In the genomic region with DNA sequence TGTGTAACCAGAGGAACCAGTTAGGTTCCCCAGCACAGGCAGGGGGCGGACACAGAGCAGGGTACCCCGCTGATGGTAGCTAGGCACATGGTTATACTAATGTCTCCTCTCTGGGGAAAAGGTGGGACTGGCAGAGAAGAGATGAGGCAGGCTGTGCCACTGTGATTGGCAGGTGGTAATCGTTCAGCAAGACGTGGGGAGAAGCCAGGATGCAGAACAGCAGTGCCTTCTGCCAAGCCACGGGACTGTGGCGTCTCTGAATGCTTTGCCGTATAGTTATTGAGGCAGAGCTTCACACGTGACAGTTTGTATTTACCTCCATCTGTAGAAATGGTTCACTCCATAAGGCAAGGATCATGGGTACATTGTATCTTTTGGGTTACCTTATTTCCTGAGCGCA, we compare ENCODE assay signal across 16 mouse cellular contexts. TPM values are rescaled to one million over a fixed set of nuclear protein-coding genes. Genes with fewer than 3 reads are reported as not detected.
DNase-seq lines count a peak whose midpoint lies in the region; ATAC-seq and TF ChIP-seq lines count a peak whose summit lies in the region.
"Had no signal": no experiment of that assay in that cellular context is flagged by ENCODE, and none has a peak within 500 bp of the region (broad histone marks: within the 10 kb centered on the region; RNA-seq: fewer than 3 reads in every experiment).

No protein-coding gene starts in this region.

- TF ChIP-seq CTCF in midbrain, postnatal 0 days (IDR thresholded peaks at IDR 0.05): no peak
- no peak for TF ChIP-seq CTCF in forebrain, postnatal 0 days (IDR thresholded peaks at IDR 0.05; ENCODE audit: low read depth)

- H3K4me2 ChIP-seq in forebrain, embryonic 13.5 days: no peak overlapping the region
- H3K4me2 ChIP-seq in forebrain, embryonic 11.5 days (ENCODE audit: low read depth, low read length, severe bottlenecking): no peak overlapping the region
- H3K4me2 ChIP-seq in midbrain, postnatal 0 days (ENCODE audit: low read depth, low read length, poor library complexity, severe bottlenecking): no peak overlapping the region
- H3K4me2 ChIP-seq in midbrain, embryonic 15.5 days: no peak overlapping the region
- no peak overlapping the region for H3K4me2 ChIP-seq in forebrain, postnatal 0 days (ENCODE audit: low read depth)
- H3K4me2 ChIP-seq: liver, embryonic 12.5 days; lung, embryonic 15.5 days; neural tube, embryonic 12.5 days had no signal

- H3K9ac ChIP-seq in forebrain, embryonic 13.5 days: no peak overlapping the region
- no peak overlapping the region for H3K9ac ChIP-seq in forebrain, embryonic 11.5 days (ENCODE audit: low read length)
- no peak overlapping the region for H3K9ac ChIP-seq in midbrain, postnatal 0 days (replicated peaks; ENCODE audit: low read length, poor library complexity, severe bottlenecking)
- no peak overlapping the region for H3K9ac ChIP-seq in midbrain, embryonic 15.5 days
- H3K9ac ChIP-seq in forebrain, postnatal 0 days: no peak overlapping the region
- H3K9ac ChIP-seq: liver, embryonic 12.5 days; lung, embryonic 15.5 days; neural tube, embryonic 12.5 days had no signal

- WGBS in forebrain, embryonic 13.5 days: 72% methylated on average over 9 of the region's 9 CpGs
- 77% methylated on average over 9 of the region's 9 CpGs for WGBS in forebrain, embryonic 11.5 days
- 71% methylated on average over 9 of the region's 9 CpGs for WGBS in midbrain, postnatal 0 days
- WGBS in midbrain, embryonic 15.5 days: 71% methylated on average over 9 of the region's 9 CpGs
- WGBS in forebrain, postnatal 0 days: 53% methylated on average over 9 of the region's 9 CpGs

- no peak for DNase-seq in forebrain, embryonic 11.5 days (ENCODE audit: low spot score)
- peak; percentile 41 for DNase-seq in midbrain, postnatal 0 days (ENCODE audit: low spot score)
- peak; percentile 37 for DNase-seq in forebrain, postnatal 0 days
- DNase-seq in layer of hippocampus, postnatal 25 days (ENCODE audit: extremely low spot score in 1 of 2, low spot score in 1 of 2): peak; percentile 15
- DNase-seq in gastrocnemius, postnatal 36 days: no peak
- DNase-seq: cerebellum, adult 2 months; midbrain, embryonic 14.5 days; thymus, postnatal 4 days had no signal

- H3K9me3 ChIP-seq in forebrain, embryonic 13.5 days (replicated peaks): no peaks in the 10 kb centered on the region
- no peaks in the 10 kb centered on the region for H3K9me3 ChIP-seq in forebrain, embryonic 11.5 days (ENCODE audit: control insufficient read depth, low read length)
- no peaks in the 10 kb centered on the region for H3K9me3 ChIP-seq in midbrain, postnatal 0 days (ENCODE audit: low read length)
- H3K9me3 ChIP-seq in midbrain, embryonic 15.5 days: no peaks in the 10 kb centered on the region
- no peaks in the 10 kb centered on the region for H3K9me3 ChIP-seq in forebrain, postnatal 0 days (ENCODE audit: low read length)
- H3K9me3 ChIP-seq: limb, embryonic 10.5 days; liver, embryonic 12.5 days; lung, embryonic 15.5 days; neural tube, embryonic 12.5 days had no signal

- H3K27me3 ChIP-seq in forebrain, embryonic 13.5 days: no peaks in the 10 kb centered on the region
- no peaks in the 10 kb centered on the region for H3K27me3 ChIP-seq in forebrain, embryonic 11.5 days (ENCODE audit: control insufficient read depth, insufficient read depth, low read length)
- H3K27me3 ChIP-seq in midbrain, postnatal 0 days (ENCODE audit: insufficient read depth, low read length): no peaks in the 10 kb centered on the region
- H3K27me3 ChIP-seq in midbrain, embryonic 15.5 days (replicated peaks): no peaks in the 10 kb centered on the region
- H3K27me3 ChIP-seq in forebrain, postnatal 0 days (ENCODE audit: insufficient read depth, low read length): no peaks in the 10 kb centered on the region
- H3K27me3 ChIP-seq: liver, embryonic 12.5 days; lung, embryonic 15.5 days; neural tube, embryonic 12.5 days had no signal

- H3K27ac ChIP-seq in forebrain, embryonic 13.5 days: no peak overlapping the region
- no peak overlapping the region for H3K27ac ChIP-seq in forebrain, embryonic 11.5 days (ENCODE audit: low read depth, low read length)
- no peak overlapping the region for H3K27ac ChIP-seq in midbrain, postnatal 0 days (ENCODE audit: low read depth, low read length)
- H3K27ac ChIP-seq in midbrain, embryonic 15.5 days: no peak overlapping the region
- H3K27ac ChIP-seq in forebrain, postnatal 0 days (ENCODE audit: low read depth, low read length): no peak overlapping the region
- H3K27ac ChIP-seq: limb, embryonic 10.5 days; liver, embryonic 12.5 days; lung, embryonic 15.5 days; neural tube, embryonic 12.5 days had no signal

- no peak overlapping the region for H3K4me3 ChIP-seq in forebrain, embryonic 13.5 days
- H3K4me3 ChIP-seq in forebrain, embryonic 11.5 days (ENCODE audit: low read depth, low read length): no peak overlapping the region
- no peak overlapping the region for H3K4me3 ChIP-seq in midbrain, postnatal 0 days (ENCODE audit: low read depth, low read length)
- H3K4me3 ChIP-seq in midbrain, embryonic 15.5 days: no peak overlapping the region
- no peak overlapping the region for H3K4me3 ChIP-seq in forebrain, postnatal 0 days (ENCODE audit: low read depth, low read length)
- H3K4me3 ChIP-seq: limb, embryonic 10.5 days; liver, embryonic 12.5 days; lung, embryonic 15.5 days; neural tube, embryonic 12.5 days had no signal

- intact Hi-C loops in gastrocnemius, postnatal 36 days (cut with DNase I): no loop called here

- peak; percentile 72 for ATAC-seq in forebrain, embryonic 13.5 days
- ATAC-seq in forebrain, embryonic 11.5 days (replicated peaks; ENCODE audit: low FRiP score): no peak
- no peak for ATAC-seq in midbrain, postnatal 0 days (ENCODE audit: low FRiP score)
- no peak for ATAC-seq in midbrain, embryonic 15.5 days (replicated peaks)
- peak; percentile 56; the same call in 1 of the 2 replicates for ATAC-seq in forebrain, postnatal 0 days
- ATAC-seq: inflammation-experienced regulatory T-cells, adult 6 months; liver, embryonic 12.5 days had no signal

- H3K36me3 ChIP-seq in forebrain, embryonic 13.5 days (ENCODE audit: poor library complexity, severe bottlenecking): no peaks in the 10 kb centered on the region
- H3K36me3 ChIP-seq in forebrain, embryonic 11.5 days (ENCODE audit: control insufficient read depth, insufficient read depth, low read length): no peaks in the 10 kb centered on the region
- no peaks in the 10 kb centered on the region for H3K36me3 ChIP-seq in midbrain, postnatal 0 days (ENCODE audit: insufficient read depth, low read length)
- H3K36me3 ChIP-seq in midbrain, embryonic 15.5 days (replicated peaks): no peaks in the 10 kb centered on the region
- H3K36me3 ChIP-seq in forebrain, postnatal 0 days (ENCODE audit: insufficient read depth): no peaks in the 10 kb centered on the region
- H3K36me3 ChIP-seq: limb, embryonic 10.5 days; liver, embryonic 12.5 days; lung, embryonic 15.5 days; neural tube, embryonic 12.5 days had no signal

- 0 out of 2 replicates have a peak, but pooled peaks cover 7% of the 10 kb centered on the region for H3K4me1 ChIP-seq in forebrain, embryonic 13.5 days
- H3K4me1 ChIP-seq in forebrain, embryonic 11.5 days (replicated peaks; ENCODE audit: control insufficient read depth, insufficient read depth, low read length): no peaks in the 10 kb centered on the region
- H3K4me1 ChIP-seq in midbrain, postnatal 0 days (ENCODE audit: insufficient read depth, low read length): no peaks in the 10 kb centered on the region
- no peaks in the 10 kb centered on the region for H3K4me1 ChIP-seq in midbrain, embryonic 15.5 days
- no peaks in the 10 kb centered on the region for H3K4me1 ChIP-seq in forebrain, postnatal 0 days (ENCODE audit: insufficient read depth)
- H3K4me1 ChIP-seq: liver, embryonic 12.5 days; neural tube, embryonic 12.5 days had no signal

RNA-seq across cellular contexts. Expression of a gene that starts 10.7 kb away (rescaled TPM):
- 12.1 and 13.3 TPM in 2 replicates for polyA plus RNA-seq in forebrain, embryonic 13.5 days (2015; fragmentation: Nextera tagmentation; extraction: Ambion mirVana)
- 19.1 and 21.2 TPM in 2 replicates for polyA plus RNA-seq in forebrain, embryonic 11.5 days (2014; fragmentation: Nextera tagmentation; extraction: Ambion mirVana)
- 1.1 and 4.2 TPM in 2 replicates for total RNA-seq in midbrain, postnatal 0 days (2014; rRNA removed)
- polyA plus RNA-seq in midbrain, postnatal 0 days (2015; fragmentation: Nextera tagmentation; extraction: Ambion mirVana): 4.1 and 6.4 TPM in 2 replicates
- polyA plus RNA-seq in midbrain, embryonic 15.5 days (2015; fragmentation: Nextera tagmentation; extraction: Ambion mirVana): 7.3 and 7.5 TPM in 2 replicates
- 1.2 and 2.1 TPM in 2 replicates for total RNA-seq in forebrain, postnatal 0 days (2014; rRNA removed)
- polyA plus RNA-seq in forebrain, postnatal 0 days (2015; fragmentation: Nextera tagmentation; extraction: Ambion mirVana): 6.0 and 6.2 TPM in 2 replicates
- 1 to 10 TPM; 1.8 to 2.0 TPM for total RNA-seq in layer of hippocampus, postnatal 25 days (2021)
- 1 to 10 TPM; 2.4 to 3.0 TPM for total RNA-seq in gastrocnemius, postnatal 36 days (2021)
- polyA plus RNA-seq: C2C12; inflammation-experienced regulatory T-cells, adult 6 months had no signal

Comparison
In these comparisons a context has a peak if more than half of its experiments do, and no peak if none do; other contexts are left out.
1. ATAC-seq: peak in forebrain, embryonic 13.5 days (single experiment) and forebrain, postnatal 0 days (single experiment); none in forebrain, embryonic 11.5 days (single experiment), midbrain, postnatal 0 days (single experiment) and midbrain, embryonic 15.5 days (single experiment).
2. DNase-seq: peak in midbrain, postnatal 0 days (single experiment), forebrain, postnatal 0 days (single experiment) and layer of hippocampus, postnatal 25 days (2 of 2); none in forebrain, embryonic 11.5 days (single experiment) and gastrocnemius, postnatal 36 days (0 of 2).